Comparison of ENCODE assay signal across 14 mouse cellular contexts in the genomic region with DNA sequence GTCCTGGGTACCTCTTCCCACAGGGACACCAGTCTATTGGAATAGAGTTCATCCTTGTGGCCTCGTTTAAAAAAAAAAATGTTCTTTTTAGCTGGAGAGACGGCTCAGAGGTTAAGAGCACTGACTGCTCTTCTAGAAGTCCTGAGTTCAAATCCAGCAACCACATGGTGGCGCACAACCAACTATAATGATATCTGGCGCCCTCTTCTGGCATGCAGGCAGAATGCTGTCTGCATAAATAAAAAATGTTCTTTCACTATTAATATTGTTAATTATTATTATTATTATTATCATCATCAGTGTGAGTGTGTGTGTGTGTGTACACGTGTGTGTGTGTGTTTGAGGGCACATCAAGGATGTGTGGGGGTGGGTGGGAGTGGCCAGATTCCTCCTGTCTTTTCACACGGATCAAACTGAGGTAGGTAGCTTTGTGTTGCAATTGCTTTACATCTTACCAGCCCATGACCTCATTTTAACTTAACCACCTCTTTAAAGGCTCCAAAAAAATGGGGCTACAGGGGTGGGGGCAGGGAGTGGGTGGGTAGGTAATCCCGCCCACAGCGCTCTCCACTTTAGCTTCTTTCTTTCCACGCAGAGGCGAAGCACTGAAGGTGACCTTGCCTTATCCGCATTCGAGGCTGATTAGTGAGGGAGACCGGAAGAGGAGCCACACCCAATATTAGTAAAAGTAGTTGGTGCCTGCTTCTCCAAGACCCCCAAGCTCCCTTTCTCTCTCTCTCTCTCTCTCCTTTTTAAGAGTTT. TPM values are rescaled to one million over a fixed set of nuclear protein-coding genes. Genes with fewer than 3 reads are reported as not detected.
DNase-seq lines count a peak whose midpoint lies in the region; ATAC-seq and TF ChIP-seq lines count a peak whose summit lies in the region.
"Had no signal": no experiment of that assay in that cellular context is flagged by ENCODE, and none has a peak within 500 bp of the region (broad histone marks: within the 10 kb centered on the region; RNA-seq: fewer than 3 reads in every experiment).

No protein-coding gene starts in this region.

- peaks cover 2% of the 10 kb centered on the region for H3K4me1 ChIP-seq in heart, adult 2 months (ENCODE audit: control insufficient read depth, insufficient read depth, low read length)
- peaks cover 6% of the 10 kb centered on the region; the same call in 1 of the 2 replicates for H3K4me1 ChIP-seq in heart, embryonic 11.5 days (ENCODE audit: control insufficient read depth, insufficient read depth, low read length)
- peaks cover 7 to 11% of the 10 kb centered on the region in 2 experiments for H3K4me1 ChIP-seq in ES-E14 (ENCODE audit: control insufficient read depth in 2 of 2, insufficient read depth in 2 of 2, low read length in 2 of 2, poor library complexity in 1 of 2)
- peaks cover 16% of the 10 kb centered on the region; the same call in 1 of the 2 replicates for H3K4me1 ChIP-seq in small intestine, adult 2 months (ENCODE audit: control insufficient read depth, insufficient read depth, insufficient read length, low read length)
- H3K4me1 ChIP-seq in kidney, embryonic 16.5 days (ENCODE audit: insufficient read depth, low read length): peaks cover 6% of the 10 kb centered on the region; the same call in 1 of the 2 replicates

- peak; percentile 72 for TF ChIP-seq CTCF in heart, adult 2 months (IDR thresholded peaks at IDR 0.05)
- TF ChIP-seq CTCF in small intestine, adult 2 months (IDR thresholded peaks at IDR 0.05; ENCODE audit: extremely low read depth, insufficient read length, insufficient replicate concordance, low read depth, low read length): peak; percentile 46; the same call in 1 of the 2 replicates

- no peaks in the 10 kb centered on the region for H3K9me3 ChIP-seq in heart, embryonic 11.5 days (replicated peaks; ENCODE audit: control insufficient read depth, low read length)
- H3K9me3 ChIP-seq in ES-E14 (ENCODE audit: control insufficient read depth, insufficient read depth, low read depth, low read length): no peaks in the 10 kb centered on the region
- H3K9me3 ChIP-seq in kidney, embryonic 16.5 days (ENCODE audit: low read length): no peaks in the 10 kb centered on the region
- H3K9me3 ChIP-seq: embryonic facial prominence, embryonic 15.5 days; hindbrain, embryonic 12.5 days had no signal

- TF ChIP-seq POLR2A in heart, adult 2 months (IDR thresholded peaks at IDR 0.05; ENCODE audit: insufficient read depth, low read depth, low read length): no peak
- no peak for TF ChIP-seq POLR2A in small intestine, adult 2 months (IDR thresholded peaks at IDR 0.05; ENCODE audit: low read depth, low read length)

- ATAC-seq in heart, embryonic 11.5 days (replicated peaks; ENCODE audit: insufficient number of reproducible peaks, low FRiP score, low TSS enrichment): no peak
- ATAC-seq in kidney, embryonic 16.5 days (ENCODE audit: low FRiP score, low TSS enrichment): no peak
- ATAC-seq in granulocyte monocyte progenitor cell, adult 5-6 weeks (replicated peaks; ENCODE audit: poor library complexity, severe bottlenecking): no peak
- ATAC-seq: activated CD4-positive, CD25-positive, alpha-beta regulatory T cell, adult 4 months had no signal

- no peaks in the 10 kb centered on the region for H3K79me2 ChIP-seq in heart, adult 2 months (replicated peaks; ENCODE audit: control insufficient read depth, insufficient read depth, low read length)

- in situ Hi-C loops in ES-E14 (cut with MboI; ENCODE audit: low sequenced_read_pairs in 2 of 2, unreplicated experiment in 2 of 2): no loop called here

- no peak for TF ChIP-seq EP300 in heart, adult 2 months (IDR thresholded peaks at IDR 0.05; ENCODE audit: insufficient read depth, low read depth, low read length)

- H3K36me3 ChIP-seq in heart, adult 2 months (ENCODE audit: control insufficient read depth, insufficient read depth, low read length): no peaks in the 10 kb centered on the region
- H3K36me3 ChIP-seq in heart, embryonic 11.5 days (ENCODE audit: control insufficient read depth, insufficient read depth, low read length): no peaks in the 10 kb centered on the region
- no peaks in the 10 kb centered on the region for H3K36me3 ChIP-seq in ES-E14 (ENCODE audit: control insufficient read depth, insufficient read depth, low read length, poor library complexity, severe bottlenecking)
- H3K36me3 ChIP-seq in small intestine, adult 2 months (ENCODE audit: control insufficient read depth, insufficient read depth, low read length): no peaks in the 10 kb centered on the region
- H3K36me3 ChIP-seq in kidney, embryonic 16.5 days (ENCODE audit: insufficient read depth, low read length): no peaks in the 10 kb centered on the region
- H3K36me3 ChIP-seq: embryonic facial prominence, embryonic 15.5 days; hindbrain, embryonic 12.5 days had no signal

- no peak overlapping the region for H3K27ac ChIP-seq in heart, adult 2 months
- no peak overlapping the region for H3K27ac ChIP-seq in heart, embryonic 11.5 days (ENCODE audit: low read depth, low read length)
- H3K27ac ChIP-seq in ES-E14 (ENCODE audit: insufficient read depth, low read depth, low read length, poor library complexity, severe bottlenecking): peak overlapping the region; percentile 55
- H3K27ac ChIP-seq in small intestine, adult 2 months (ENCODE audit: insufficient read depth, low read depth, low read length): no peak overlapping the region
- H3K27ac ChIP-seq in kidney, embryonic 16.5 days (ENCODE audit: low read length): no peak overlapping the region
- H3K27ac ChIP-seq: embryonic facial prominence, embryonic 15.5 days; hindbrain, embryonic 12.5 days had no signal

- no peak for DNase-seq in heart, adult 2 months
- peak; percentile 30 for DNase-seq in lung, postnatal 36 days
- no peak for DNase-seq in lung, adult 18-20 months
- no peak for DNase-seq in ES-E14 (ENCODE audit: low read depth, low spot score)
- DNase-seq: cerebellum, adult 11-12 months; gastrocnemius, postnatal 36 days had no signal

- WGBS in heart, adult 2 months: 67% methylated on average over 13 of the region's 13 CpGs
- 75% methylated on average over 13 of the region's 13 CpGs for WGBS in heart, embryonic 11.5 days (ENCODE audit: insufficient replicate concordance)
- WGBS in small intestine, adult 2 months: 76% methylated on average over 13 of the region's 13 CpGs
- WGBS in kidney, embryonic 16.5 days: 87% methylated on average over 13 of the region's 13 CpGs

- no peak overlapping the region for H3K4me2 ChIP-seq in heart, embryonic 11.5 days
- H3K4me2 ChIP-seq in kidney, embryonic 16.5 days (replicated peaks; ENCODE audit: low read depth, low read length): no peak overlapping the region
- H3K4me2 ChIP-seq: embryonic facial prominence, embryonic 15.5 days; hindbrain, embryonic 12.5 days had no signal

- H3K27me3 ChIP-seq in heart, adult 2 months (ENCODE audit: control insufficient read depth, insufficient read depth, low read length): no peaks in the 10 kb centered on the region
- peaks cover 13% of the 10 kb centered on the region; the same call in 1 of the 2 replicates for H3K27me3 ChIP-seq in heart, embryonic 11.5 days (ENCODE audit: control insufficient read depth, insufficient read depth, low read length)
- no peaks in the 10 kb centered on the region for H3K27me3 ChIP-seq in small intestine, adult 2 months (ENCODE audit: control insufficient read depth, insufficient read depth, low read length)
- peaks cover 7% of the 10 kb centered on the region; the same call in 1 of the 2 replicates for H3K27me3 ChIP-seq in kidney, embryonic 16.5 days (ENCODE audit: insufficient read depth, low read length)
- H3K27me3 ChIP-seq: embryonic facial prominence, embryonic 15.5 days had no signal

- H3K4me3 ChIP-seq in heart, adult 2 months: no peak overlapping the region
- no peak overlapping the region for H3K4me3 ChIP-seq in heart, embryonic 11.5 days (ENCODE audit: low read depth, low read length)
- no peak overlapping the region for H3K4me3 ChIP-seq in ES-E14 (ENCODE audit: insufficient read depth in 1 of 2, low read depth in 1 of 2, low read length in 2 of 2, poor library complexity in 1 of 2, severe bottlenecking in 1 of 2)
- no peak overlapping the region for H3K4me3 ChIP-seq in small intestine, adult 2 months (ENCODE audit: low read depth, low read length)
- no peak overlapping the region for H3K4me3 ChIP-seq in kidney, embryonic 16.5 days (ENCODE audit: low read length)
- H3K4me3 ChIP-seq: embryonic facial prominence, embryonic 15.5 days; hindbrain, embryonic 12.5 days; myocyte had no signal

- no peak overlapping the region for H3K9ac ChIP-seq in heart, adult 2 months (ENCODE audit: low read depth, low read length)
- H3K9ac ChIP-seq in heart, embryonic 11.5 days (ENCODE audit: low read depth, low read length): no peak overlapping the region
- no peak overlapping the region for H3K9ac ChIP-seq in ES-E14 (ENCODE audit: insufficient read depth, low read depth, low read length, poor library complexity, severe bottlenecking)
- H3K9ac ChIP-seq in kidney, embryonic 16.5 days (replicated peaks; ENCODE audit: low read length): no peak overlapping the region
- H3K9ac ChIP-seq: embryonic facial prominence, embryonic 15.5 days; hindbrain, embryonic 12.5 days had no signal

- intact Hi-C loops in heart, adult 2 months (cut with DNase I): loop anchor here (5.0 kb wide), 1 partner anchor 80 kb away; no protein-coding TSS in a partner anchor

RNA-seq across cellular contexts. Expression of gene Tmem220, which starts 2.4 kb away (rescaled TPM):
- total RNA-seq in heart, adult 2 months (2021): 1 to 10 TPM; 1.9 to 2.0 TPM
- 2.1 and 3.8 TPM in 2 replicates for polyA plus RNA-seq in heart, adult 2 months (2012; rRNA removed)
- polyA plus RNA-seq in heart, embryonic 11.5 days (2014; fragmentation: Nextera tagmentation; extraction: Ambion mirVana): 0.87 and 2.1 TPM in 2 replicates
- 1.6 and 2.3 TPM in 2 replicates for total RNA-seq in ES-E14 (2012; rRNA removed)
- 2.7 and 3.6 TPM in 2 replicates for polyA plus RNA-seq in small intestine, adult 2 months (2012; rRNA removed)
- 1.8 and 2.3 TPM in 2 replicates for polyA plus RNA-seq in kidney, embryonic 16.5 days (2015; fragmentation: Nextera tagmentation; extraction: Ambion mirVana)
- 1.5 and 2.1 TPM in 2 replicates for total RNA-seq in granulocyte monocyte progenitor cell, adult 5-6 weeks (2014; fragmentation: Nextera tagmentation)
- total RNA-seq in granulocyte monocyte progenitor cell, adult 5-6 weeks (2017): 1.9 and 2.4 TPM in 2 replicates

RNA-seq across cellular contexts. Expression of gene Adprm, which starts 29.9 kb away (rescaled TPM):
- total RNA-seq in heart, adult 2 months (2021): 10 to 100 TPM; 10.8 to 14.6 TPM
- 9.8 and 20.6 TPM in 2 replicates for polyA plus RNA-seq in heart, adult 2 months (2012; rRNA removed)
- polyA plus RNA-seq in heart, embryonic 11.5 days (2014; fragmentation: Nextera tagmentation; extraction: Ambion mirVana): 18.9 and 21.2 TPM in 2 replicates
- 25.4 and 27.3 TPM in 2 replicates for total RNA-seq in ES-E14 (2012; rRNA removed)
- polyA plus RNA-seq in small intestine, adult 2 months (2012; rRNA removed): 5.2 and 18.2 TPM in 2 replicates
- polyA plus RNA-seq in kidney, embryonic 16.5 days (2015; fragmentation: Nextera tagmentation; extraction: Ambion mirVana): 29.9 TPM in 2 replicates
- 30.6 and 43.1 TPM in 2 replicates for total RNA-seq in granulocyte monocyte progenitor cell, adult 5-6 weeks (2014; fragmentation: Nextera tagmentation)
- 28.5 and 35.8 TPM in 2 replicates for total RNA-seq in granulocyte monocyte progenitor cell, adult 5-6 weeks (2017)

RNA-seq across cellular contexts. Expression of gene Sco1, which starts 29.9 kb away (rescaled TPM):
- total RNA-seq in heart, adult 2 months (2021): 10 to 100 TPM; 18.3 to 20.1 TPM
- polyA plus RNA-seq in heart, adult 2 months (2012; rRNA removed): 7.8 and 12.0 TPM in 2 replicates
- 24.2 and 24.9 TPM in 2 replicates for polyA plus RNA-seq in heart, embryonic 11.5 days (2014; fragmentation: Nextera tagmentation; extraction: Ambion mirVana)
- 33.6 and 35.9 TPM in 2 replicates for total RNA-seq in ES-E14 (2012; rRNA removed)
- polyA plus RNA-seq in small intestine, adult 2 months (2012; rRNA removed): 5.6 and 10.7 TPM in 2 replicates
- polyA plus RNA-seq in kidney, embryonic 16.5 days (2015; fragmentation: Nextera tagmentation; extraction: Ambion mirVana): 16.3 and 17.7 TPM in 2 replicates
- total RNA-seq in granulocyte monocyte progenitor cell, adult 5-6 weeks (2014; fragmentation: Nextera tagmentation): 13.3 and 16.2 TPM in 2 replicates
- 34.2 and 37.8 TPM in 2 replicates for total RNA-seq in granulocyte monocyte progenitor cell, adult 5-6 weeks (2017)

RNA-seq across cellular contexts. Expression of gene Myh3, which starts 55.6 kb away (rescaled TPM):
- total RNA-seq in heart, adult 2 months (2021): not detected
- polyA plus RNA-seq in heart, adult 2 months (2012; rRNA removed): not detected in 2 replicates
- polyA plus RNA-seq in heart, embryonic 11.5 days (2014; fragmentation: Nextera tagmentation; extraction: Ambion mirVana): 0.44 and 0.56 TPM in 2 replicates
- 1.3 and 1.5 TPM in 2 replicates for total RNA-seq in ES-E14 (2012; rRNA removed)
- 0.01 and 0.06 TPM in 2 replicates for polyA plus RNA-seq in small intestine, adult 2 months (2012; rRNA removed)
- 4.7 and 5.1 TPM in 2 replicates for polyA plus RNA-seq in kidney, embryonic 16.5 days (2015; fragmentation: Nextera tagmentation; extraction: Ambion mirVana)
- not detected in 2 replicates for total RNA-seq in granulocyte monocyte progenitor cell, adult 5-6 weeks (2014; fragmentation: Nextera tagmentation)
- not detected in 2 replicates for total RNA-seq in granulocyte monocyte progenitor cell, adult 5-6 weeks (2017)
